Mouse (Mus musculus): ENCODE data around the gene B3galt6. TPM values are rescaled to one million over a fixed set of nuclear protein-coding genes. Genes with fewer than 3 reads are reported as not detected.

B3galt6 gene
- total RNA-seq, 4 experiments from 2014 or later, result 0.94 to 1.8 (median 1.6) TPM

Other genes starting within 250 kb of the B3galt6 start
- gene Atad3a, start 231.6 kb downstream of the B3galt6 start, total RNA-seq (2022), result 10 to 100 TPM; 23.8 to 25.1 (median 23.9) TPM
- gene Vwa1, start 218.0 kb downstream of the B3galt6 start, total RNA-seq (2022), result 1 to 10 TPM; 4.0 to 8.9 (median 6.2) TPM
- gene Tmem88b, start 206.8 kb downstream of the B3galt6 start, total RNA-seq (2022), result under 1 TPM; 0.21 to 0.72 (median 0.31) TPM
- not detected for gene Ankrd65, start 202.2 kb downstream of the B3galt6 start, total RNA-seq (2022)
- 10 to 100 TPM; 46.2 to 50.5 (median 47.7) TPM for gene Mrpl20, start 189.8 kb downstream of the B3galt6 start, total RNA-seq (2022)
- gene Ccnl2, start 180.2 kb downstream of the B3galt6 start, total RNA-seq (2022), result 10 to 100 TPM; 11.6 to 19.5 (median 15.0) TPM
- gene Aurkaip1, start 161.4 kb downstream of the B3galt6 start, total RNA-seq (2022), result 10 to 100 TPM; 73.1 to 83.9 (median 79.0) TPM
- 10 to 100 TPM; 16.5 to 34.5 (median 24.9) TPM for gene Mxra8, start 153.0 kb downstream of the B3galt6 start, total RNA-seq (2022)
- gene Dvl1, start 145.2 kb downstream of the B3galt6 start, total RNA-seq (2022), result 100 to 1,000 TPM; 117 to 124 (median 120) TPM
- under 1 TPM in 2 of 4 experiments, not detected in 2; 0.11 to 0.12 TPM for gene Tas1r3, start 129.3 kb downstream of the B3galt6 start, total RNA-seq (2022)
- gene Cptp, start 123.2 kb downstream of the B3galt6 start, total RNA-seq (2022), result 10 to 100 TPM; 11.0 to 18.7 (median 16.1) TPM
- gene Ints11, start 123.1 kb downstream of the B3galt6 start, total RNA-seq (2022), result 10 to 100 TPM; 13.0 to 16.8 (median 14.1) TPM
- 10 to 100 TPM; 14.2 to 17.0 (median 14.9) TPM for gene Pusl1, start 100.9 kb downstream of the B3galt6 start, total RNA-seq (2022)
- gene Acap3, start 100.8 kb downstream of the B3galt6 start, total RNA-seq (2022), result 1 to 10 TPM; 5.6 to 8.3 (median 7.2) TPM
- gene Ube2j2, start 48.8 kb downstream of the B3galt6 start, total RNA-seq (2022), result 10 to 100 TPM; 53.4 to 69.1 (median 58.7) TPM
- gene C1qtnf12, start 30.3 kb downstream of the B3galt6 start, total RNA-seq (2022), result 10 to 100 TPM; 14.6 to 22.4 (median 20.8) TPM
- 10 to 100 TPM; 68.8 to 85.8 (median 77.5) TPM for gene Sdf4, start 223 bp upstream of the B3galt6 start, total RNA-seq (2022)
- gene Tnfrsf4, start 21.2 kb upstream of the B3galt6 start, total RNA-seq (2022), result 1 to 10 TPM in 3 of 4 experiments, under 1 TPM in 1; 0.65 to 1.9 (median 1.4) TPM
- not detected for gene Tnfrsf18, start 33.5 kb upstream of the B3galt6 start, total RNA-seq (2022)
- gene Ttll10, start 66.8 kb upstream of the B3galt6 start, total RNA-seq (2022), result not detected
- gene 9430015G10Rik, start 117.3 kb upstream of the B3galt6 start, total RNA-seq (2022), result 1 to 10 TPM; 2.1 to 4.2 (median 2.4) TPM
- not detected for gene Rnf223, start 137.9 kb upstream of the B3galt6 start, total RNA-seq (2022)
- gene Agrn, start 204.8 kb upstream of the B3galt6 start, total RNA-seq (2022), result 1 to 10 TPM; 3.3 to 5.9 (median 4.4) TPM
- gene Isg15, start 208.2 kb upstream of the B3galt6 start, total RNA-seq (2022), result under 1 TPM in 2 of 4 experiments, not detected in 2; 0.34 to 0.67 TPM
- gene AW011738, start 210.7 kb upstream of the B3galt6 start, total RNA-seq (2022), result 1 to 10 TPM; 4.3 to 6.3 (median 4.8) TPM
- gene Perm1, start 223.2 kb upstream of the B3galt6 start, total RNA-seq (2022), result 100 to 1,000 TPM; 149 to 208 (median 179) TPM
- gene Plekhn1, start 242.2 kb upstream of the B3galt6 start, total RNA-seq (2022), result 1 to 10 TPM; 5.5 to 6.6 (median 6.2) TPM
- 10 to 100 TPM; 30.9 to 38.1 (median 32.1) TPM for gene Noc2l, start 243.4 kb upstream of the B3galt6 start, total RNA-seq (2022)